Mouse (Mus musculus) liver, postnatal 0 days (tissue): Measurements from ENCODE around the gene Plpp3. TPM values are rescaled to one million over a fixed set of nuclear protein-coding genes. Genes with fewer than 3 reads are reported as not detected.

Experiments
- ATAC-seq: fragments of 200-750 bp; cut with Nextera tagmentation; 2 replicates; pipeline ENCODE4 v1.8.0; 2017; ENCODE audit warnings: mild to moderate bottlenecking, moderate library complexity
- DNase-seq: peaks from one replicate; pipeline ENCODE4 v3.0.0-alpha.2; 2016
- H3K27ac ChIP-seq: fragments of 300-500 bp; sonication (generic); 2 replicates; pipeline ENCODE4 v1.5.1; 2014; ENCODE audit warnings: antibody characterized with exemption, moderate library complexity, mild to moderate bottlenecking, low read depth
- H3K27me3 ChIP-seq: fragments of 300-500 bp; sonication (generic); 2 replicates; pipeline ENCODE4 v1.6.1; 2014; ENCODE audit warnings: low read length, control low read depth, mixed read lengths; ENCODE audit not compliant: insufficient read depth
- H3K36me3 ChIP-seq: fragments of 300-500 bp; sonication (generic); replicated peaks from 2 replicates; pipeline ENCODE4 v1.6.1; 2014; ENCODE audit warnings: mild to moderate bottlenecking, control low read depth, low read length, moderate library complexity, mixed read lengths; ENCODE audit not compliant: insufficient read depth
- H3K4me1 ChIP-seq: fragments of 300-500 bp; sonication (generic); 2 replicates; pipeline ENCODE4 v1.6.1; 2014; ENCODE audit warnings: antibody characterized with exemption, mild to moderate bottlenecking, control low read depth; ENCODE audit not compliant: insufficient read depth
- H3K4me2 ChIP-seq: fragments of 300-500 bp; sonication (generic); 2 replicates; pipeline ENCODE4 v1.6.1; 2014; ENCODE audit warnings: low read depth, mild to moderate bottlenecking, low read length, moderate library complexity, mixed read lengths
- H3K4me3 ChIP-seq: fragments of 300-500 bp; sonication (generic); 2 replicates; pipeline ENCODE4 v1.5.1; 2014; ENCODE audit warnings: low read depth, low read length
- H3K9ac ChIP-seq: fragments of 300-500 bp; sonication (generic); replicated peaks from 2 replicates; pipeline ENCODE4 v1.6.1; 2014; ENCODE audit warnings: mild to moderate bottlenecking, moderate library complexity
- H3K9me3 ChIP-seq: fragments of 300-500 bp; sonication (generic); 2 replicates; pipeline ENCODE4 v1.6.1; 2016; ENCODE audit warnings: mild to moderate bottlenecking, control low read depth, low read length, mixed read lengths
- CTCF ChIP-seq: sonication (generic); IDR thresholded peaks from 2 replicates; pipeline ENCODE4 v1.5.1; 2016; ENCODE audit warnings: antibody characterized with exemption, low read depth
- EP300 ChIP-seq: IDR thresholded peaks from 2 replicates; pipeline ENCODE4 v1.6.1; 2016; ENCODE audit warnings: antibody characterized with exemption, low read depth, mild to moderate bottlenecking
- WGBS: fragments of 180-500 bp; shearing (Covaris S2); extraction: QIAGEN DNeasy Blood & Tissue Kit; methylation state at CpG from one replicate; pipeline ENCODE4 v1.1.7; 2014; ENCODE audit not compliant: insufficient replicate concordance; 5-methylcytosine and 5-hydroxymethylcytosine counted together
- polyA plus RNA-seq: library from polyadenylated mRNA; unstranded; fragments of >200 nt; fragmentation: Nextera tagmentation; extraction: Ambion mirVana; gene quantifications from 2 replicates; pipeline ENCODE4 v1.2.1, GENCODE M21; 2015

Plpp3 gene
- polyA plus RNA-seq, 1 experiment from 2014 or later: 62.4 TPM

DNA sequence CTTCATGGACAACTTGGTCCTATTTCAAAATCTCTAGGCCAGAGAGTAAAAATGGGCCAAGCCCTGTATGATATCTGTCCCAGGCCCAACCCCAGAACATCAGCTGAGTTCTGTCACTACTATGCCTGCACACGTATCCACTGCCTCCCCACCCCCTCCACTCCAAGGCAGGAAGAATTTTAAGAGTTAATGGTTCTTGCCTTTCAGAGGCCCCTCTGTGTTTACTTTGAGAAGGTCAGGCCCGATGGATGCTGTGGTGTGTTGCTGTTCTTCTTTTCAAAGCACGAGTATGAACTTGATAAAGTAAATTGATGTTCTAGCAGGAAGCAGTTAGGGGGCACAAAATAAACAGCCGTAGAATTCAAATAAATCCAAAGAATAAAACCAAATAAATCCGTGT lies 35.5 kb downstream of the Plpp3 start:
- Histone ChIP-seq H3K36me3 (peaks cover 7% of the 10 kb centered on the region; the same call in 1 of the 2 replicates), H3K4me1 (peaks cover 21% of the 10 kb centered on the region), H3K9ac (no peak overlapping the region), H3K4me3 (no peak overlapping the region), H3K9me3 (no peaks in the 10 kb centered on the region), H3K4me2 (no peak overlapping the region), H3K27me3 (no peaks in the 10 kb centered on the region), H3K27ac (no peak overlapping the region)
- TF ChIP-seq EP300 (no peak), CTCF (no peak)
- ATAC-seq: no peak
- 33% methylated on average over 5 of the region's 5 CpGs for WGBS
- no peak for DNase-seq

GRCm38 (mm10) chr4:105195256-105195655 lies 38.1 kb downstream of the Plpp3 start:
- ATAC-seq (no peak), DNase-seq (no peak)
- TF ChIP-seq EP300 (no peak), CTCF (no peak)
- H3K4me1 ChIP-seq: peaks cover 13% of the 10 kb centered on the region
- H3K4me2 ChIP-seq: no peak overlapping the region
- WGBS: 75% methylated on average over 9 of the region's 9 CpGs
- no peaks in the 10 kb centered on the region for H3K27me3 ChIP-seq
- no peak overlapping the region for H3K4me3 ChIP-seq
- peaks cover 16% of the 10 kb centered on the region; the same call in 1 of the 2 replicates for H3K36me3 ChIP-seq
- no peaks in the 10 kb centered on the region for H3K9me3 ChIP-seq
- no peak overlapping the region for H3K27ac ChIP-seq
- H3K9ac ChIP-seq: no peak overlapping the region

DNA sequence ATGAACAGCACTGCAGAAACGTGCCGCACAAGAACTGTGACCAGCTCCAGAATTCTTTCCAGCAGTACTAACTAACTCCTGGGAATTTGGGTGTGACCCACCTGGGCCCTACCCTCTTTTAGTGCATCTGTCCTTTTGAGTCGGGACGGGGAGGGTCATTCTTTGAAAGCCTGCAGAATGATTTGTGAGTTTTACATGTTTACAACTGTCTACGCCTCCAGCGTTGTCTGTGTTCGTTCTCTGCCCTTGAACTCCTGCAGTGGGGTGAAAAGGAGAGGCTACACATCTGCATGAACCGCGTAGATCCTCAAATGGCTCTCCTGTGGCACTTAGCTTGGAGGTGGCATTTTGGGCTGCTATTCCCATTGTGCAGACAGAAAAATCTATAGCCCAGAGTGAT lies 39.0 kb downstream of the Plpp3 start:
- H3K4me2 ChIP-seq: no peak overlapping the region
- no peaks in the 10 kb centered on the region for H3K27me3 ChIP-seq
- no peak for ATAC-seq
- no peak overlapping the region for H3K4me3 ChIP-seq
- TF ChIP-seq EP300 (no peak), CTCF (no peak)
- no peaks in the 10 kb centered on the region for H3K9me3 ChIP-seq
- peaks cover 6% of the 10 kb centered on the region for H3K4me1 ChIP-seq
- no peak overlapping the region for H3K27ac ChIP-seq
- H3K9ac ChIP-seq: no peak overlapping the region
- 74% methylated on average over 9 of the region's 9 CpGs for WGBS
- peaks cover 16% of the 10 kb centered on the region; the same call in 1 of the 2 replicates for H3K36me3 ChIP-seq
- DNase-seq: no peak

GRCm38 (mm10) chr4:105196993-105197765 lies 40.0 kb downstream of the Plpp3 start:
- WGBS: 76% methylated on average over 9 of the region's 9 CpGs
- ATAC-seq (no peak), DNase-seq (no peak)
- no peak for TF ChIP-seq EP300
- no peak for TF ChIP-seq CTCF
- Histone ChIP-seq H3K36me3 (peaks cover 16% of the 10 kb centered on the region; the same call in 1 of the 2 replicates), H3K4me3 (no peak overlapping the region), H3K9ac (no peak overlapping the region), H3K27me3 (no peaks in the 10 kb centered on the region), H3K27ac (no peak overlapping the region), H3K9me3 (no peaks in the 10 kb centered on the region), H3K4me1 (peaks cover 7% of the 10 kb centered on the region), H3K4me2 (no peak overlapping the region)

GRCm38 (mm10) chr4:105198696-105199095 lies 41.5 kb downstream of the Plpp3 start:
- no peaks in the 10 kb centered on the region for H3K27me3 ChIP-seq
- no peak overlapping the region for H3K4me3 ChIP-seq
- no peak overlapping the region for H3K27ac ChIP-seq
- peaks cover 15% of the 10 kb centered on the region for H3K4me1 ChIP-seq
- peaks cover 16% of the 10 kb centered on the region; the same call in 1 of the 2 replicates for H3K36me3 ChIP-seq
- H3K9ac ChIP-seq: no peak overlapping the region
- DNase-seq: no peak
- no peak overlapping the region for H3K4me2 ChIP-seq
- TF ChIP-seq CTCF: no peak
- TF ChIP-seq EP300: no peak
- no peak for ATAC-seq
- H3K9me3 ChIP-seq: no peaks in the 10 kb centered on the region
- 83% methylated on average over 5 of the region's 5 CpGs for WGBS

- Histone ChIP-seq H3K9me3 (no peaks in the 10 kb centered on the region), H3K4me2 (no peak overlapping the region), H3K9ac (no peak overlapping the region), H3K4me1 (peaks cover 15% of the 10 kb centered on the region), H3K27me3 (no peaks in the 10 kb centered on the region), H3K36me3 (peaks cover 16% of the 10 kb centered on the region; the same call in 1 of the 2 replicates), H3K27ac (no peak overlapping the region), H3K4me3 (no peak overlapping the region)
- DNase-seq: no peak
- no peak for TF ChIP-seq CTCF
- no peak for TF ChIP-seq EP300
- 80% methylated on average over 8 of the region's 8 CpGs for WGBS
- ATAC-seq: no peak
Observed at GRCm38 (mm10) chr4:105199345-105199744, 42.2 kb downstream of the Plpp3 start.
